Mouse (Mus musculus) forebrain, embryonic 15.5 days (tissue): ENCODE results near the gene Mog. TPM values are rescaled to one million over a fixed set of nuclear protein-coding genes. Genes with fewer than 3 reads are reported as not detected.

Experiments
- ATAC-seq: fragments of 200-750 bp; cut with Nextera tagmentation; replicated peaks from 2 replicates; pipeline ENCODE4 v1.8.0; 2017; ENCODE audit warnings: mild to moderate bottlenecking, moderate TSS enrichment, moderate library complexity
- H3K27ac ChIP-seq: fragments of 300-500 bp; sonication (generic); replicated peaks from 2 replicates; pipeline ENCODE4 v1.5.1; 2015; ENCODE audit warnings: mild to moderate bottlenecking, inconsistent platforms
- H3K27me3 ChIP-seq: fragments of 300-500 bp; sonication (generic); 2 replicates; pipeline ENCODE4 v1.6.1; 2015; ENCODE audit warnings: inconsistent platforms
- H3K36me3 ChIP-seq: fragments of 300-500 bp; sonication (generic); 2 replicates; pipeline ENCODE4 v1.6.1; 2015; ENCODE audit warnings: mild to moderate bottlenecking, inconsistent platforms
- H3K4me1 ChIP-seq: fragments of 300-500 bp; sonication (generic); 2 replicates; pipeline ENCODE4 v1.6.1; 2015; ENCODE audit warnings: inconsistent platforms
- H3K4me2 ChIP-seq: fragments of 300-500 bp; sonication (generic); replicated peaks from 2 replicates; pipeline ENCODE4 v1.6.1; 2015; ENCODE audit warnings: mild to moderate bottlenecking, inconsistent platforms
- H3K4me3 ChIP-seq: fragments of 300-500 bp; sonication (generic); 2 replicates; pipeline ENCODE4 v1.5.1; 2015; ENCODE audit warnings: mild to moderate bottlenecking, inconsistent platforms
- H3K9ac ChIP-seq: fragments of 300-500 bp; sonication (generic); replicated peaks from 2 replicates; pipeline ENCODE4 v1.6.1; 2015; ENCODE audit warnings: mild to moderate bottlenecking, inconsistent platforms
- H3K9me3 ChIP-seq: fragments of 300-500 bp; sonication (generic); 2 replicates; pipeline ENCODE4 v1.6.1; 2016; ENCODE audit warnings: inconsistent platforms
- WGBS: fragments of 180-500 bp; shearing (Covaris S2); methylation state at CpG from one replicate; pipeline ENCODE4 v1.1.7; 2015; ENCODE audit warnings: mixed read lengths; 5-methylcytosine and 5-hydroxymethylcytosine counted together
- polyA plus RNA-seq: library from polyadenylated mRNA; unstranded; fragments of >200 nt; fragmentation: Nextera tagmentation; extraction: Ambion mirVana; gene quantifications from 2 replicates; pipeline ENCODE4 v1.2.1, GENCODE M21; 2015

Mog gene
- polyA plus RNA-seq, 1 experiment from 2014 or later: 1.9 TPM

DNA sequence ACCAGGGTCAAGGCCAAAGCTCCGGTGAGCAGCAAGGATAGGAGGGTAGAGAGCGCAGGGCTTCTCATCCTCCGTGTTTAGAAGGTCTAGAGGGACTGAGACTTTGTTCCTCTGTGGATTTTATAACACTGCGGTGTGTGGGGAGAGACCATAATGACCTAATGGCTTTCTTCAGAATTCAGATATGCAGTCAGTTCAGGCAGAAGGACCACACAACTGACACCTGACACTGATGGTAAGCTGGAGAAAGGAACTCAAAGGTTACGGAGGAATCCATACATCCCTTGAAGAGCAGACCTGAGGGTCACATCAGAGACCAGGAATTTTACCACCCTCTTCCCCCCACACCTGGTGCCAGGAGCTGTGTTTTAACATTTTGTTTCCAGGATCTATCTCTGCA lies 33.8 kb downstream of the Mog start, which contains the start of gene H2-M5:
Gene H2-M5, minus strand, starts transcription at position 101 of the 400 bp plus-strand sequence.
- 24% methylated on average over 5 of the region's 5 CpGs for WGBS
- Histone ChIP-seq H3K4me2 (0 out of 2 replicates have a peak within 1 kb of the TSS, but pooled peaks have one; percentile 9), H3K36me3 (no peaks in the 10 kb centered on the region), H3K4me3 (no peak within 1 kb of the TSS), H3K9ac (no peak within 1 kb of the TSS), H3K9me3 (no peaks in the 10 kb centered on the region), H3K27ac (no peak within 1 kb of the TSS), H3K27me3 (peaks cover 19% of the 10 kb centered on the region), H3K4me1 (no peaks in the 10 kb centered on the region)
- no peak for ATAC-seq

DNA sequence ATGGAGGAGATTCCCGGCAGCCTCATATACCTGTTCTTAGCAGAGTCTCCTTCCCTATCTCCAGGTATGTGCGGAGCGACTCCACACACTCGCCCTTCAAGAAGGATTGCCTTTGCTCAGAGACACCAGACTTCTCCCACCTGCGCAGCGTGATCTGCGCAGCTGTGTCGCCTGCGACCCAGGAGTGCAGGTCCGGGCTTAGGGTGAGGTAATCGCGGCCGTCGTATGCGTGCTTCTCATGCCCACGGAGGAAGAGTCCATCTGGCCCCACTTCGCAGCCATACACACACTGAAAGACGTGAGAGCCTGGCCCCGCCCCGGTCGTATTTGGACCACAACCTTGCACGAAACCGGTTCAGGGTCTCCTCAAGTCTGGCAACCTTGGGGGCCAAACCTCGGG lies 34.7 kb downstream of the Mog start:
- no peak overlapping the region for H3K9ac ChIP-seq
- H3K9me3 ChIP-seq: no peaks in the 10 kb centered on the region
- H3K4me1 ChIP-seq: no peaks in the 10 kb centered on the region
- no peak for ATAC-seq
- H3K27me3 ChIP-seq: peaks cover 19% of the 10 kb centered on the region
- H3K36me3 ChIP-seq: no peaks in the 10 kb centered on the region
- H3K4me3 ChIP-seq: no peak overlapping the region
- 0 out of 2 replicates have a peak overlapping the region, but pooled peaks have one; percentile 9 for H3K4me2 ChIP-seq
- no peak overlapping the region for H3K27ac ChIP-seq
- 6% methylated on average over 24 of the region's 24 CpGs for WGBS

DNA sequence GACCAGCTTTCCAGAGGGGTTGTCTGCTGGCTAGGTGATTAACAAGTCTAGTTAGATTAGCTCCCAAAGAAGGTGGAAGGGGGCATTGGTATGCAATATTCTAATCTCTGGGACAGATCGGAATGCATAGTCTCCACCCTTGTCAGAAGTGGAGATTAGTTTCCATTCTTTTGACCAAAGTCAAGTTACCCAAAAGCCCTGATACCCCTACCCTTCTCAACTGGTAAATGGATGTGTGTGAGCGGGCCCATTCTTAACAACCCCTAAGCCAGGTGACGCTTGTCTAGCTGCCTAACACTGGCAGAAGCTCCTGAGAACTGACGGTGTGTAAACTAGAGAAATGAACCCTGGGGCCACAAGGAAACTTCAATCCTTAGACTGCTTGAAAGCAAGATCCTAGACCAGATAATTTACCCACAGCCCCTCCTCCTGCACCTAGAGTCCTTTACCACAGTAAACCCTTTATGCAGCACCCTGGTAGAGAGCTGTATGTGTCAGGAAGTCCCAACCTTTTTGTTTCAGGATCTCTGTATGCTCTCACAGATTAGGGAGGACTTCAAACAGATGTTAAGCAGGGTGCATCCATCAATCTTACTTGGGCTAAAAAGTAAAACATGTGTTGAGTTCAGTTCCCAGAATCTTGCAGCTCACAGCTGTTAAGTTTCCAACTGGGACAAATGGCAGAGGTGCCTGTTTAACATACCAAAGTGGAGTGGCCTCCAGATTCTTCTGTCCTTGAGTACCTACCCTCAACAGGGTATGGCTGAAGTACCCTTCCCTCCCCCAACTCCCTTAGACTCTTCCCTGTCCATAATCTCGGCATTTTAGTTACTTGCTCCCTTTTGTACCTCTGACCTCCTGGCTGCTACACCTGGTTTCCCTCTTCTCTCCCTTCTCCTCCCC lies 40.7 kb downstream of the Mog start:
- Histone ChIP-seq H3K4me3 (no peak overlapping the region), H3K9me3 (no peaks in the 10 kb centered on the region), H3K36me3 (no peaks in the 10 kb centered on the region), H3K4me2 (no peak overlapping the region), H3K9ac (no peak overlapping the region), H3K4me1 (no peaks in the 10 kb centered on the region), H3K27me3 (peaks cover 7% of the 10 kb centered on the region), H3K27ac (no peak overlapping the region)
- 37% methylated on average over 5 of the region's 5 CpGs for WGBS
- no peak for ATAC-seq

DNA sequence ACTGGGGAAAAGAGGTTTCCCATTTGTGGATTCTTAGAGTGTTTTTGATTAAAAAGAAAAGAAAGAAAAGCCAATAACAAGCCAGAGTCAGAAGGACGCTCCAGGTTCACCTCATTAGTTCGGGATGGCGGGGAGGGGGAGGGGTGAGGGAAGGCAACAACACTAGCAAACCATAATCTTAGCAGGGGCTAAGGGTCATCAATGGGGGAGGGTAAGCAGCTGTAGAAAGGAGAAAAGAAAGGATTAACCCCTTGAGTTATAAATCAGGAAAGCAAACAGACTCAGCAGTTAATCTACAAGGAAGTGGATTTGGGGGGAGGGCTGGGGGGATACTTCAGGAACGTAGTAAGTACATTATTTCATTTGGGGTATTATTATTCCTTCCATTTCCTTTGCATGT lies 41.4 kb downstream of the Mog start:
- Histone ChIP-seq H3K27ac (no peak overlapping the region), H3K4me1 (no peaks in the 10 kb centered on the region), H3K9ac (no peak overlapping the region), H3K9me3 (no peaks in the 10 kb centered on the region), H3K27me3 (peaks cover 4% of the 10 kb centered on the region; the same call in 1 of the 2 replicates), H3K4me3 (no peak overlapping the region), H3K36me3 (no peaks in the 10 kb centered on the region), H3K4me2 (no peak overlapping the region)
- no peak for ATAC-seq
- WGBS: 3% methylated on average over 4 of the region's 4 CpGs

DNA sequence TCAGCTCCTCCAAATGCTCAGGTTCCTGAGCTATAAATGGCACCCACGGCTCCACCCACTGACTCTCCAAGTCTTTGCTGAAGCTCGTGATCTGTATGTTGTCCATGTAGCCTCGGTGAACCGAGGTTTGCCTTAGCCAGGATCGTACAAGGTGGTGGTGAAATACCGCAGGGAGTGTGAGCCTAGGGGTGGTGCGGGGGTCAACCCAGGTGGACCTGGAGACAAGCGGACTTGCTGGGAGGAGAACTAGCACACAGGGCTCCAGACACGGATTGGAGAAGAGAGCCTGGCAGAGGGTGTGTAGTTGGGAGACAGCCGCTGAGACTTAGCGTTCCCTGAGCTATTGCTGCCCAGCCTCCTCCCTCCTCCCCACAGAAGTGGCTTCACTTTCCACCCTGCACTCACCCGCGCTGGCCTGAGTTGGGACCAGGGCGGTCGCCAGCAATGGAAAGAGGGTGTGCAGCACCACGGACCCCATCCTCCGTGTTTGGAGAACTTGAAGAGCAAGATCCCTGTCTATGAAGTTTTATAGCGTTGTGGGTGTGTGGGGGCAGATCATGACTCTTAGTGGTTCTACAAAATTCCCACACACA lies 41.9 kb downstream of the Mog start, which contains the start of gene 2410137M14Rik:
Gene 2410137M14Rik, minus strand, starts transcription at position 17 of the 593 bp plus-strand sequence.
- H3K36me3 ChIP-seq: no peaks in the 10 kb centered on the region

DNA sequence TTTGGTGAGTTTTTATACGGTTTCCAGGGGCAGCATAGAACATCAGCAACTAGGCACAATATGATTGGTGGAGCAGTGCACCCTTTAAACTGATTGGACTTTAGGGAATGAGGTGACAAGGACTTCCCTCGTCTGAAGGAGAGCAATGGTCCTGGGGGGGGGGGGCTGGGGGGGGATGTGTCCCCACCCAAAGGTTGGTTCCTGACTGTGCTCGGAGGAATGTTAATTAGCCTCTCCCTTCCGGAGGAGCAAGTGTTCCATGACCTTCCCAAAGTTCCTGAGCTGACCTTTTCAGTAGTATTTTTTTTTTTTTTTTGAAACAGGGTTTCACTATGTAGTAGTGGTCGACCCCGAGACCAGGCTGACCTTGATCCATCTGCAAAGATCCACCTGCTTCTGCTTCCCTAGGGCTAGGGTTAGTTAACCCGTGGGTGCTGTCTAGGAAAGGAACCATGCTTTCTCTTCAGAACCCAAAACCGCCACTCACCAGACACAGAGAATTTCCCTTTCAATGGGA lies 49.9 kb downstream of the Mog start:
- Histone ChIP-seq H3K9me3 (no peaks in the 10 kb centered on the region), H3K4me1 (no peaks in the 10 kb centered on the region), H3K27ac (no peak overlapping the region), H3K9ac (no peak overlapping the region), H3K36me3 (no peaks in the 10 kb centered on the region), H3K4me2 (no peak overlapping the region), H3K27me3 (no peaks in the 10 kb centered on the region), H3K4me3 (no peak overlapping the region)
- WGBS: 75% methylated on average over 8 of the region's 8 CpGs
- ATAC-seq: no peak

More for the DNA sequence above, 41.9 kb downstream of the Mog start, which contains the start of gene 2410137M14Rik:
- WGBS: 15% methylated on average over 18 of the region's 18 CpGs
- H3K4me1 ChIP-seq: no peaks in the 10 kb centered on the region
- no peak for ATAC-seq
- no peak within 1 kb of the TSS for H3K4me2 ChIP-seq
- H3K27ac ChIP-seq: no peak within 1 kb of the TSS
- H3K9me3 ChIP-seq: no peaks in the 10 kb centered on the region
- no peak within 1 kb of the TSS for H3K9ac ChIP-seq
- H3K27me3 ChIP-seq: 0 out of 2 replicates have a peak, but pooled peaks cover 4% of the 10 kb centered on the region
- H3K4me3 ChIP-seq: no peak within 1 kb of the TSS

DNA sequence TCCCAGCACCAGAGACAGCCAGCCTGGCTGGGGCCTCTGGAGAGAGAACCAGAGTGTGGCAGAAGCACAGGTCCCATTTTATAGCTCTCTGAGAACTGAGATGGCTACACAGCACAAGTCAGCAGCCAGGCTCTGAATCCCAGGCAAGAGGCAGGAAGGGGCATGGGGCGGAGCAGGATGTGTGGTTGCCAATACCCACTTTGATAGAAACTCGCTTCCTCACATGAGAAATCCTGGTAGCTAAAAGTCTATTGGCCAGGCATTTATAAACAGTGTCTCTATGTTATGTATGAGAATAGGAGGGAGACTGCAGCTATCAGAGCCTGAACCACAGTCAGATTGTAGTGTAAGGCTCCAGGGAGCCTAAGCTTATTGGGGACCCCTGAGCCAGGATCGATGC lies 50.4 kb downstream of the Mog start:
- Histone ChIP-seq H3K4me2 (no peak overlapping the region), H3K27me3 (no peaks in the 10 kb centered on the region), H3K9me3 (no peaks in the 10 kb centered on the region), H3K4me1 (no peaks in the 10 kb centered on the region), H3K4me3 (no peak overlapping the region), H3K36me3 (no peaks in the 10 kb centered on the region), H3K27ac (no peak overlapping the region), H3K9ac (no peak overlapping the region)
- ATAC-seq: no peak
- 92% methylated on average over 3 of the region's 3 CpGs for WGBS

DNA sequence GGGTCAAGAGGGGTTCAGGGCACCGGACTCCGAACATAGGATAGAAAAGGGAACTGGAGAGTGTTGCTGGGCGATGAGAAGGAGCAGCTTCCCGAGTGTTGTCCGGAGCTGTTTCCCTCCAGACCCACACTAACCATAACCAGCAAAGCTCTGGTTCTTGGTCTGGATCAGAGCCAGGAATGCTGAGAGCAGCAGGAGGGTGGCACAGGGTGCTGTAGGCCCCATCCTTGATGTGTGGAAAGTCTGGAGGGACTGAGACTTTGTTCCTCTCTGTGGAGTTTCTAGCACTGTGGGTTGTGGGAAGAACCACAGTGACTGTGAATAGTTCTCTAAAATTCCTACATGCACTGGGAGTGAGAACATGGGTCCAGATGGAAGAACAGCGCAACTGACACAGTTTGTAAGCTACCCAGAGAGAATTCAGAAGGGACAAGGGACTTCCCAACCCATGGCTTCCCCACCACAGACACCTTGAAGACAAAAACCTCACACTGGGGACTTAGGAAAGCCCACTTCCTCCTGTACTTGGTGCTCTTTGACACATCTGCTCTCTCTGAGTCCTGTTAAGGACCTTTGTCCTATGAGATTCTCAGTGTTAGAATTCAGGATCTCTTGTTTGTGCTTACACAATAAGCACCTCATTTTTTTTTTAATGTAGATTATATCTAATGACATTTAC lies 51.9 kb downstream of the Mog start:
- no peaks in the 10 kb centered on the region for H3K36me3 ChIP-seq
- WGBS: 91% methylated on average over 6 of the region's 6 CpGs
- no peaks in the 10 kb centered on the region for H3K4me1 ChIP-seq
- H3K27ac ChIP-seq: no peak overlapping the region
- no peak overlapping the region for H3K4me2 ChIP-seq
- H3K4me3 ChIP-seq: no peak overlapping the region
- no peaks in the 10 kb centered on the region for H3K9me3 ChIP-seq
- no peaks in the 10 kb centered on the region for H3K27me3 ChIP-seq
- no peak overlapping the region for H3K9ac ChIP-seq
- no peak for ATAC-seq

DNA sequence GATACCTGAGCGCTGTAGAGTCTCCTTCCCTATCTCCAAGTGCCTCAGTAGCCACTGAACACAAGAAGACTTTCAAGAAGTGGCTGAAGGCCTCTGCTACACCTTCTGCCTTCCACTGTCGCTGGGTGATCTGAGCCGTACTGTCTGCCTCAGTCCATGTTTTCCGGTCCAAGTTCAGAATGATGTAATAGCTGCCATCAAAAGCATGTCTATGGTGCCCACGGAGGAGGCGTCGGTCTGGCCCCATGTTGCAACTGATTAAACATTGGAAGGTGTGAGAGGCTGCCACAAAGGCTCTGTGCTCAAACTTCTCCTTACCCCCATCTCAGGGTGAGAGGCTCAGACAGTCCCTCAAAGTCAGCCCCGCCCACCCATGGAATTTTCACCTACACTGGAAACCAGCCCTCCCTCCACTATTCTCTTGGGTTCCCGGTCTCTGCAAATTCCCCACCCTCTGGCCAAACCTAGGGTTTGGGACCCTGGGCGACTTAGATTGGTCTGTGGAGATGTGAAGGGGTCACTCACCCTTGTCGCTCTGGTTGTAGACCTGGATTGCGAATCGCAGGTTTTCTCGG lies 52.8 kb downstream of the Mog start:
- no peak overlapping the region for H3K4me2 ChIP-seq
- H3K4me1 ChIP-seq: no peaks in the 10 kb centered on the region
- no peak for ATAC-seq
- no peak overlapping the region for H3K27ac ChIP-seq
- H3K4me3 ChIP-seq: no peak overlapping the region
- H3K9me3 ChIP-seq: no peaks in the 10 kb centered on the region
- no peaks in the 10 kb centered on the region for H3K27me3 ChIP-seq
- 90% methylated on average over 14 of the region's 14 CpGs for WGBS
- no peak overlapping the region for H3K9ac ChIP-seq
- H3K36me3 ChIP-seq: no peaks in the 10 kb centered on the region

DNA sequence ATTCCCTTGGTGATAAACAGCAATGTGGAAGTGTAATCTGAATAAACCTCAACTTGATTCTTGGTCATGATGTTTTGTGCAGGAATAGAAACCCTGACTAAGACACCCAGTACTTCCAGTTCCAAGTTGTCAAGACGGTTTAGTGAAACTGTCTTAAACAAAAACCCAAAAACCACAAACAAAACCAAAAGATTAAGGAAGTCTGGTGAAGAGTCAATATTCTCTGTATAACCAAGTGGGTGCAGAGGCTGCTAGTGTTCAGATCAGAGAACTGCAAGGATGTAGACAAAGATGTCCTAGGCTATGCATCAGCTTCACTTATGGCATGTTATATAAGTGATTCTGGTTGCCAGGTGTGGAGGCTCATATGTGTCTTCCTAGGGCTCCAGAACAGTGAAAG lies 56.3 kb downstream of the Mog start:
- no peaks in the 10 kb centered on the region for H3K9me3 ChIP-seq
- no peak overlapping the region for H3K4me3 ChIP-seq
- H3K27ac ChIP-seq: no peak overlapping the region
- no peaks in the 10 kb centered on the region for H3K36me3 ChIP-seq
- 81% methylated on average over 1 of the region's 1 CpGs for WGBS
- no peak overlapping the region for H3K4me2 ChIP-seq
- no peak for ATAC-seq
- no peak overlapping the region for H3K9ac ChIP-seq
- H3K4me1 ChIP-seq: no peaks in the 10 kb centered on the region
- no peaks in the 10 kb centered on the region for H3K27me3 ChIP-seq

DNA sequence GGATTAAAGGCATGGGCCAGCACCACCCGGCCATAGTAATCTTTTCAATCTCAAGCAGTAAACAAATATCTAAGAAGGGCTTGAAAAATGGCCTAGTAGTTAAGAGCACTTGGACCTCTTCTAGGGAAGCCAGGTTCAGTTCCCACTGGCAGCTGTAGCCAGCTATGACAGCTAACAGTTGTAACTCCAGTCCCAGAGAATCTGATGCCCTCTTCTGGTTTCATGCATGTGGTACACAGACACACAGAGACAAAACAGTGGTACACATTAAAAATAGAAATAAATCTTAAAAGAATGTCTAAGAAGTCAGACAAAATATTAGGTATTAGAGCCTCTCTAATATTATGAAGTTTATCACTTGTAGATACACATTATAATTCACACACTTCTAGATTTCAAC lies 62.1 kb downstream of the Mog start:
- peaks cover 20% of the 10 kb centered on the region for H3K4me1 ChIP-seq
- ATAC-seq: no peak
- WGBS: 86% methylated on average over 1 of the region's 1 CpGs

More for the DNA sequence above, 62.1 kb downstream of the Mog start:
- Histone ChIP-seq H3K36me3 (peaks cover 8% of the 10 kb centered on the region; the same call in 1 of the 2 replicates), H3K4me3 (no peak overlapping the region), H3K27me3 (no peaks in the 10 kb centered on the region), H3K4me2 (no peak overlapping the region), H3K9ac (no peak overlapping the region), H3K27ac (no peak overlapping the region), H3K9me3 (no peaks in the 10 kb centered on the region)
